9 mouse cellular contexts compared by ENCODE assay signal in the genomic region with DNA sequence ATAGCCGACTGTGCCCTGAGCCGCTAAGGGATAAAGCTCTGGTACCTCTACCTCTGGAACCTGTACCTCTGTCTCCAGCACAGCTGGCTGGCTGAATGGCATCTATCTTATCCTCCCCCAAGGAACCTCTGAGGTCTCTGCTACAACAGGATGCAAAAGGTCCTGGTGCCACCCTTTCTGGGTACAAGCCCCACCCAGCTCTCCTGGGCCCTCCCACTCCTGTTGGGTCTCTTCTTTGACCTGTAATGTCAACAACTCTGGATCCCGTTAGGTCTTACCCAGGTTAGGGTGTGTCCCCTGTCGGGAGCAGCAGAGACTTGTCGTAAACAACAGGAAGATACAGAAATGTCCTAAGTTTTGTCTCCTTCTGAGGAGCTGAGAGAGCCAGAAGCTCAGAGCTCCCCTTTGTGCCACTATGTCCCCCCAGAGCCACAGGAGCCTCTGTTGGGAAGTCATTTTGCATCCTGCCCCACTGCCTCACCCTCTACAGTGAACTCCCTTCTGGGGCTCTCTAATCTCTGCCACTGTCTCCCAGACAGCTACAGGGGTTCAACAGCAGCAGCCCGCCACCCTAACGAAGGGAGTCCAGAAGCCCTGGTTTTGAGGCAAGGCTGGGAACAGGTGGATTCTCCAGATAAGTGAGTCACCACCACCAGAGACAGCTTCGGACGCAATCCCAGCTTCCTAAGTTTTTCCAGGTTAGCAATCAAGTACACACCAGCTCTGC. TPM values are rescaled to one million over a fixed set of nuclear protein-coding genes. Genes with fewer than 3 reads are reported as not detected.
DNase-seq lines count a peak whose midpoint lies in the region; ATAC-seq and TF ChIP-seq lines count a peak whose summit lies in the region.
"Had no signal": no experiment of that assay in that cellular context is flagged by ENCODE, and none has a peak within 500 bp of the region (broad histone marks: within the 10 kb centered on the region; RNA-seq: fewer than 3 reads in every experiment).

No protein-coding gene starts in this region.

- TF ChIP-seq CTCF in hindbrain, postnatal 0 days (IDR thresholded peaks at IDR 0.05; ENCODE audit: low read depth), result no peak

- H3K4me2 ChIP-seq in forebrain, embryonic 12.5 days, result no peak overlapping the region
- no peak overlapping the region for H3K4me2 ChIP-seq in hindbrain, postnatal 0 days (ENCODE audit: low read depth, low read length)
- H3K4me2 ChIP-seq in stomach, embryonic 15.5 days, result no peak overlapping the region

- peaks cover 24% of the 10 kb centered on the region for H3K36me3 ChIP-seq in forebrain, embryonic 12.5 days (replicated peaks)
- peaks cover 74% of the 10 kb centered on the region for H3K36me3 ChIP-seq in forebrain, embryonic 10.5 days (replicated peaks)
- H3K36me3 ChIP-seq in hindbrain, postnatal 0 days (ENCODE audit: insufficient read depth, low read length), result peaks cover 3% of the 10 kb centered on the region; the same call in 1 of the 2 replicates
- no peaks in the 10 kb centered on the region for H3K36me3 ChIP-seq in stomach, embryonic 15.5 days

- H3K4me3 ChIP-seq in forebrain, embryonic 12.5 days (replicated peaks), result no peak overlapping the region
- no peak overlapping the region for H3K4me3 ChIP-seq in forebrain, embryonic 10.5 days
- H3K4me3 ChIP-seq in hindbrain, postnatal 0 days (ENCODE audit: low read length), result no peak overlapping the region
- no peak overlapping the region for H3K4me3 ChIP-seq in stomach, embryonic 15.5 days (replicated peaks)

- ATAC-seq in forebrain, embryonic 12.5 days (ENCODE audit: low FRiP score), result no peak
- ATAC-seq in hindbrain, postnatal 0 days, result no peak
- ATAC-seq in stomach, embryonic 15.5 days (ENCODE audit: insufficient read depth, low FRiP score, low read depth), result no peak

- H3K9me3 ChIP-seq in forebrain, embryonic 12.5 days, result no peaks in the 10 kb centered on the region
- H3K9me3 ChIP-seq in forebrain, embryonic 10.5 days, result no peaks in the 10 kb centered on the region
- no peaks in the 10 kb centered on the region for H3K9me3 ChIP-seq in hindbrain, postnatal 0 days (ENCODE audit: low read length)
- no peaks in the 10 kb centered on the region for H3K9me3 ChIP-seq in stomach, embryonic 15.5 days

- no peak overlapping the region for H3K9ac ChIP-seq in forebrain, embryonic 12.5 days
- H3K9ac ChIP-seq in hindbrain, postnatal 0 days (replicated peaks; ENCODE audit: low read length), result no peak overlapping the region
- no peak overlapping the region for H3K9ac ChIP-seq in stomach, embryonic 15.5 days

- whole genome bisulfite sequencing in forebrain, embryonic 12.5 days, result 93% methylated on average over 9 of the region's 9 CpGs
- 90% methylated on average over 9 of the region's 9 CpGs for WGBS in forebrain, embryonic 10.5 days
- 82% methylated on average over 9 of the region's 9 CpGs for WGBS in hindbrain, postnatal 0 days
- WGBS in stomach, embryonic 15.5 days, result 66% methylated on average over 9 of the region's 9 CpGs

- peaks cover 67% of the 10 kb centered on the region for H3K4me1 ChIP-seq in forebrain, embryonic 12.5 days
- H3K4me1 ChIP-seq in forebrain, embryonic 10.5 days, result peaks cover 47% of the 10 kb centered on the region
- peaks cover 20% of the 10 kb centered on the region for H3K4me1 ChIP-seq in hindbrain, postnatal 0 days (ENCODE audit: insufficient read depth, low read length)
- peaks cover 51% of the 10 kb centered on the region for H3K4me1 ChIP-seq in stomach, embryonic 15.5 days

- no peak for DNase-seq in forebrain, embryonic 10.5 days (ENCODE audit: extremely low spot score, low spot score)
- DNase-seq in lung, postnatal 25 days (ENCODE audit: low spot score), result peak; percentile 43
- DNase-seq in lung, postnatal 14 days, result no peak
- DNase-seq in hindbrain, postnatal 0 days (ENCODE audit: low spot score), result no peak
- DNase-seq in kidney, postnatal 14 days, result no peak
- no peak for DNase-seq in Muller cell, postnatal 12 days (ENCODE audit: inconsistent ontology term)
- DNase-seq: cerebellum, adult 11-12 months had no signal

- peak overlapping the region; percentile 36; the same call in 1 of the 2 replicates for H3K27ac ChIP-seq in forebrain, embryonic 12.5 days
- no peak overlapping the region for H3K27ac ChIP-seq in forebrain, embryonic 10.5 days
- H3K27ac ChIP-seq in hindbrain, postnatal 0 days, result peak overlapping the region; percentile 54; the same call in 1 of the 2 replicates
- peak overlapping the region; percentile 54 for H3K27ac ChIP-seq in stomach, embryonic 15.5 days

- no peaks in the 10 kb centered on the region for H3K27me3 ChIP-seq in forebrain, embryonic 12.5 days
- no peaks in the 10 kb centered on the region for H3K27me3 ChIP-seq in forebrain, embryonic 10.5 days (ENCODE audit: poor library complexity, severe bottlenecking)
- H3K27me3 ChIP-seq in hindbrain, postnatal 0 days (ENCODE audit: insufficient read depth, low read length), result no peaks in the 10 kb centered on the region
- no peaks in the 10 kb centered on the region for H3K27me3 ChIP-seq in stomach, embryonic 15.5 days (replicated peaks)

RNA-seq across cellular contexts. Expression of gene Tet3, which starts 47.1 kb away (rescaled TPM):
- polyA plus RNA-seq in forebrain, embryonic 12.5 days (2016; fragmentation: Nextera tagmentation; extraction: Ambion mirVana), result 62.7 and 74.3 TPM in 2 replicates
- polyA plus RNA-seq in forebrain, embryonic 10.5 days (2016; fragmentation: Nextera tagmentation; extraction: Ambion mirVana), result 37.3 and 38.3 TPM in 2 replicates
- total RNA-seq in hindbrain, postnatal 0 days (2014; rRNA removed), result 30.8 and 34.8 TPM in 2 replicates
- 38.0 and 41.9 TPM in 2 replicates for polyA plus RNA-seq in hindbrain, postnatal 0 days (2015; fragmentation: Nextera tagmentation; extraction: Ambion mirVana)
- polyA plus RNA-seq in stomach, embryonic 15.5 days (2015; fragmentation: Nextera tagmentation; extraction: Ambion mirVana), result 39.6 and 40.0 TPM in 2 replicates
